Mouse (Mus musculus) neural tube, embryonic 13.5 days (tissue): ENCODE measurements at regions not wholly inside any gene's neighbourhood (a gene's known extent, or its start where the extent isn't known, plus 50 kb on each side); places are given as distances from the start of the nearest gene placed in this dataset.

Experiments
- ATAC-seq: fragments of 200-750 bp; cut with Nextera tagmentation; 2 replicates; pipeline ENCODE4 v1.8.0; 2017; ENCODE audit warnings: low read depth, mild to moderate bottlenecking, moderate TSS enrichment, moderate library complexity
- H3K27ac ChIP-seq: fragments of 300-500 bp; sonication (generic); replicated peaks from 2 replicates; pipeline ENCODE4 v1.5.1; 2015; ENCODE audit warnings: moderate library complexity, mild to moderate bottlenecking, inconsistent platforms
- H3K27me3 ChIP-seq: fragments of 300-500 bp; sonication (generic); 2 replicates; pipeline ENCODE4 v1.6.1; 2015; ENCODE audit warnings: mild to moderate bottlenecking, inconsistent platforms
- H3K36me3 ChIP-seq: fragments of 300-500 bp; sonication (generic); 2 replicates; pipeline ENCODE4 v1.6.1; 2015; ENCODE audit warnings: mild to moderate bottlenecking, inconsistent platforms
- H3K4me1 ChIP-seq: fragments of 300-500 bp; sonication (generic); replicated peaks from 2 replicates; pipeline ENCODE4 v1.6.1; 2015; ENCODE audit warnings: inconsistent platforms
- H3K4me2 ChIP-seq: fragments of 300-500 bp; sonication (generic); 2 replicates; pipeline ENCODE4 v1.6.1; 2015; ENCODE audit warnings: inconsistent platforms, mild to moderate bottlenecking, moderate library complexity
- H3K4me3 ChIP-seq: fragments of 300-500 bp; sonication (generic); 2 replicates; pipeline ENCODE4 v1.5.1; 2015; ENCODE audit warnings: mild to moderate bottlenecking, inconsistent platforms
- H3K9ac ChIP-seq: fragments of 300-500 bp; sonication (generic); 2 replicates; pipeline ENCODE4 v1.6.1; 2015; ENCODE audit warnings: moderate library complexity, mild to moderate bottlenecking, inconsistent platforms
- H3K9me3 ChIP-seq: fragments of 300-500 bp; sonication (generic); 2 replicates; pipeline ENCODE4 v1.6.1; 2016; ENCODE audit warnings: inconsistent platforms
- WGBS: fragments of 180-500 bp; shearing (Covaris S2); methylation state at CpG from one replicate; pipeline ENCODE4 v1.1.7; 2015; 5-methylcytosine and 5-hydroxymethylcytosine counted together

- Histone ChIP-seq H3K4me1 (peaks cover 3% of the 10 kb centered on the region; the same call in 1 of the 2 replicates), H3K36me3 (no peaks in the 10 kb centered on the region), H3K9me3 (no peaks in the 10 kb centered on the region), H3K27me3 (no peaks in the 10 kb centered on the region), H3K4me3 (no peak overlapping the region), H3K9ac (no peak overlapping the region), H3K4me2 (no peak overlapping the region), H3K27ac (no peak overlapping the region)
- 79% methylated on average over 6 of the region's 6 CpGs for WGBS
- no peak for ATAC-seq
Measured at GRCm38 (mm10) chr5:103374162-103374561, 50.8 kb upstream of the Ptpn13 start.

GRCm38 (mm10) chr5:103373089-103373488 is 51.9 kb upstream of the Ptpn13 start:
- no peaks in the 10 kb centered on the region for H3K27me3 ChIP-seq
- 89% methylated on average over 4 of the region's 4 CpGs for WGBS
- no peaks in the 10 kb centered on the region for H3K9me3 ChIP-seq
- H3K4me2 ChIP-seq, result no peak overlapping the region
- no peak for ATAC-seq
- H3K4me3 ChIP-seq, result no peak overlapping the region
- no peak overlapping the region for H3K27ac ChIP-seq
- no peak overlapping the region for H3K9ac ChIP-seq
- peaks cover 3% of the 10 kb centered on the region; the same call in 1 of the 2 replicates for H3K4me1 ChIP-seq
- H3K36me3 ChIP-seq, result no peaks in the 10 kb centered on the region

GRCm38 (mm10) chr5:103370456-103370855 is 54.5 kb upstream of the Ptpn13 start:
- Histone ChIP-seq H3K4me2 (no peak overlapping the region), H3K27me3 (no peaks in the 10 kb centered on the region), H3K9ac (no peak overlapping the region), H3K4me3 (no peak overlapping the region), H3K4me1 (no peaks in the 10 kb centered on the region), H3K9me3 (no peaks in the 10 kb centered on the region), H3K27ac (no peak overlapping the region), H3K36me3 (no peaks in the 10 kb centered on the region)
- WGBS, result 80% methylated on average over 4 of the region's 4 CpGs
- ATAC-seq, result no peak

GRCm38 (mm10) chr5:103368993-103369392 is 56.0 kb upstream of the Ptpn13 start:
- Histone ChIP-seq H3K4me3 (no peak overlapping the region), H3K9me3 (no peaks in the 10 kb centered on the region), H3K4me2 (no peak overlapping the region), H3K4me1 (no peaks in the 10 kb centered on the region; the same call in 1 of the 2 replicates), H3K27me3 (no peaks in the 10 kb centered on the region), H3K36me3 (no peaks in the 10 kb centered on the region), H3K27ac (no peak overlapping the region), H3K9ac (no peak overlapping the region)
- WGBS, result 76% methylated on average over 10 of the region's 10 CpGs
- no peak for ATAC-seq

GRCm38 (mm10) chr5:103367201-103367671 is 57.8 kb upstream of the Ptpn13 start:
- Histone ChIP-seq H3K27ac (no peak overlapping the region), H3K4me3 (no peak overlapping the region), H3K36me3 (no peaks in the 10 kb centered on the region), H3K9ac (no peak overlapping the region), H3K9me3 (no peaks in the 10 kb centered on the region), H3K27me3 (no peaks in the 10 kb centered on the region), H3K4me1 (no peaks in the 10 kb centered on the region; the same call in 1 of the 2 replicates), H3K4me2 (no peak overlapping the region)
- no peak for ATAC-seq
- WGBS, result 89% methylated on average over 12 of the region's 12 CpGs

- whole genome bisulfite sequencing, result 94% methylated on average over 19 of the region's 19 CpGs
- Histone ChIP-seq H3K9ac (no peak overlapping the region), H3K36me3 (no peaks in the 10 kb centered on the region), H3K4me3 (no peak overlapping the region), H3K4me1 (no peaks in the 10 kb centered on the region; the same call in 1 of the 2 replicates), H3K27ac (no peak overlapping the region), H3K9me3 (no peaks in the 10 kb centered on the region), H3K27me3 (no peaks in the 10 kb centered on the region), H3K4me2 (no peak overlapping the region)
- ATAC-seq, result no peak
Measured at GRCm38 (mm10) chr5:103365700-103366448, 59.1 kb upstream of the Ptpn13 start.

- no peak for ATAC-seq
- Histone ChIP-seq H3K4me2 (no peak overlapping the region), H3K36me3 (no peaks in the 10 kb centered on the region), H3K9ac (no peak overlapping the region), H3K4me3 (no peak overlapping the region), H3K27ac (no peak overlapping the region), H3K27me3 (no peaks in the 10 kb centered on the region), H3K4me1 (no peaks in the 10 kb centered on the region; the same call in 1 of the 2 replicates), H3K9me3 (no peaks in the 10 kb centered on the region)
- 81% methylated on average over 21 of the region's 21 CpGs for WGBS
Measured at GRCm38 (mm10) chr5:103364791-103365699, 59.9 kb upstream of the Ptpn13 start.

GRCm38 (mm10) chr5:103360775-103361247 is 64.2 kb upstream of the Ptpn13 start:
- H3K27ac ChIP-seq, result no peak overlapping the region
- H3K9me3 ChIP-seq, result no peaks in the 10 kb centered on the region
- no peak overlapping the region for H3K4me3 ChIP-seq
- H3K9ac ChIP-seq, result no peak overlapping the region
- 79% methylated on average over 13 of the region's 13 CpGs for WGBS
- ATAC-seq, result no peak
- H3K4me1 ChIP-seq, result peaks cover under 1% of the 10 kb centered on the region; the same call in 1 of the 2 replicates
- H3K4me2 ChIP-seq, result no peak overlapping the region
- no peaks in the 10 kb centered on the region for H3K36me3 ChIP-seq
- H3K27me3 ChIP-seq, result no peaks in the 10 kb centered on the region

GRCm38 (mm10) chr5:103360360-103360759 is 64.6 kb upstream of the Ptpn13 start:
- no peak for ATAC-seq
- H3K27me3 ChIP-seq, result no peaks in the 10 kb centered on the region
- H3K4me3 ChIP-seq, result no peak overlapping the region
- peaks cover 5% of the 10 kb centered on the region; the same call in 1 of the 2 replicates for H3K4me1 ChIP-seq
- 87% methylated on average over 10 of the region's 10 CpGs for WGBS
- no peak overlapping the region for H3K9ac ChIP-seq
- H3K9me3 ChIP-seq, result no peaks in the 10 kb centered on the region
- H3K4me2 ChIP-seq, result no peak overlapping the region
- no peaks in the 10 kb centered on the region for H3K36me3 ChIP-seq
- no peak overlapping the region for H3K27ac ChIP-seq

GRCm38 (mm10) chr5:103357558-103357957 is 67.4 kb upstream of the Ptpn13 start:
- Histone ChIP-seq H3K27ac (no peak overlapping the region), H3K9ac (no peak overlapping the region), H3K4me2 (no peak overlapping the region), H3K9me3 (0 out of 2 replicates have a peak, but pooled peaks cover 2% of the 10 kb centered on the region), H3K4me1 (0 out of 2 replicates have a peak, but pooled peaks cover 7% of the 10 kb centered on the region), H3K4me3 (no peak overlapping the region), H3K27me3 (no peaks in the 10 kb centered on the region), H3K36me3 (no peaks in the 10 kb centered on the region)
- no peak for ATAC-seq
- 90% methylated on average over 5 of the region's 5 CpGs for WGBS

GRCm38 (mm10) chr5:103356500-103356899 is 68.5 kb upstream of the Ptpn13 start:
- WGBS, result 56% methylated on average over 6 of the region's 6 CpGs
- ATAC-seq, result no peak
- Histone ChIP-seq H3K27me3 (no peaks in the 10 kb centered on the region), H3K4me3 (no peak overlapping the region), H3K9ac (no peak overlapping the region), H3K9me3 (peaks cover 11% of the 10 kb centered on the region; the same call in 1 of the 2 replicates), H3K4me1 (0 out of 2 replicates have a peak, but pooled peaks cover 7% of the 10 kb centered on the region), H3K36me3 (no peaks in the 10 kb centered on the region), H3K4me2 (peak overlapping the region; percentile 45), H3K27ac (no peak overlapping the region)
